Comparison of ENCODE assay signal across 40 mouse cellular contexts in the genomic region with DNA sequence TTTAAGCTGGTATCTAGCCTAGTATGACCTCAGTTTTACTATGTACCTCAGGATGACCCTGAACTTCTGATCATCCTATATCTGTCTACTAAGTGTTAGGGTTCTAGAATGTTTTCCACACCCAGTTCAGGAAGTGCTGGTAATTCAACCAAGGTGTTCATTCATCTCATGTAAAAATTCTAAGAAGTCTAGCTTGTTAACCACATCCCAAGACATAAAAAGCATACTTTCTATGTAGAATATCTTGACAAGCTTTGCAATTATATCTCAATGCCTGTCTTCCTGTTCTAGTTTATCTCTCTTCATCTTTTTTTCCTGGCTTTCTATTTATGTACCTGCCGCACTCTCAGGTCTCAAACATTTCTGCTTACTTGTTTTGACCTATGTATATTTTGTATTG. TPM values are rescaled to one million over a fixed set of nuclear protein-coding genes. Genes with fewer than 3 reads are reported as not detected.
"Had no signal": no experiment of that assay in that cellular context is flagged by ENCODE, and none has a peak within 500 bp of the region (broad histone marks: within the 10 kb centered on the region; RNA-seq: fewer than 3 reads in every experiment).

No protein-coding gene starts in this region.

- ATAC-seq: hindbrain, postnatal 0 days; intestine, embryonic 15.5 days; intestine, postnatal 0 days had no signal

- H3K4me3 ChIP-seq: gastrocnemius, adult 2 months; heart, embryonic 10.5 days; heart, embryonic 12.5 days; hindbrain, embryonic 10.5 days; hindbrain, embryonic 12.5 days; intestine, embryonic 15.5 days; layer of hippocampus, adult 2 months; limb, embryonic 10.5 days; limb, embryonic 12.5 days; liver, embryonic 13.5 days had no signal

- H3K4me2 ChIP-seq: heart, embryonic 12.5 days; hindbrain, embryonic 12.5 days; hindbrain, embryonic 14.5 days; intestine, embryonic 15.5 days; limb, embryonic 12.5 days; liver, embryonic 11.5 days; liver, embryonic 13.5 days had no signal

- H3K27ac ChIP-seq: gastrocnemius, adult 2 months; heart, embryonic 10.5 days; hindbrain, embryonic 10.5 days; hindbrain, embryonic 12.5 days; hindbrain, embryonic 14.5 days; hindbrain, postnatal 0 days; intestine, embryonic 15.5 days; layer of hippocampus, adult 2 months; limb, embryonic 10.5 days; limb, embryonic 12.5 days; liver, embryonic 13.5 days had no signal

- H3K9ac ChIP-seq: heart, embryonic 12.5 days; hindbrain, embryonic 12.5 days; hindbrain, embryonic 14.5 days; intestine, embryonic 15.5 days; limb, embryonic 12.5 days; liver, embryonic 13.5 days had no signal

- DNase-seq: gastrocnemius, adult 2 months; gastrocnemius, postnatal 10 days; gastrocnemius, postnatal 25 days; heart, adult 18-20 months; heart, postnatal 10 days; heart, postnatal 4 days; kidney, adult 18-20 months; kidney, adult 8-10 months; kidney, postnatal 10 days; kidney, postnatal 25 days; kidney, postnatal 4 days; liver; liver, embryonic 13.5 days had no signal

- H3K4me1 ChIP-seq: heart, embryonic 10.5 days; heart, embryonic 12.5 days; hindbrain, embryonic 10.5 days; hindbrain, embryonic 12.5 days; intestine, embryonic 15.5 days; limb, embryonic 10.5 days; limb, embryonic 12.5 days; liver, embryonic 13.5 days had no signal

- H3K36me3 ChIP-seq: heart, embryonic 10.5 days; heart, embryonic 12.5 days; hindbrain, embryonic 10.5 days; hindbrain, embryonic 12.5 days; intestine, embryonic 15.5 days; limb, embryonic 10.5 days; limb, embryonic 12.5 days; liver, embryonic 13.5 days had no signal

- H3K9me3 ChIP-seq: heart, embryonic 10.5 days; heart, embryonic 12.5 days; hindbrain, embryonic 12.5 days; intestine, embryonic 15.5 days; limb, embryonic 10.5 days; liver, embryonic 13.5 days had no signal

- H3K27me3 ChIP-seq: heart, embryonic 12.5 days; hindbrain, embryonic 12.5 days; intestine, embryonic 15.5 days; limb, embryonic 12.5 days; liver, embryonic 13.5 days had no signal

RNA-seq across cellular contexts. Expression of gene Fpr-rs4, which starts 16.8 kb away (rescaled TPM):
- total RNA-seq: gastrocnemius, adult 2 months; gastrocnemius, postnatal 10 days; gastrocnemius, postnatal 25 days; gastrocnemius, postnatal 4 days; granulocyte monocyte progenitor cell, adult 5-6 weeks; heart, adult 18-20 months; heart, adult 8-10 months; heart, postnatal 10 days; heart, postnatal 25 days; heart, postnatal 4 days; hindbrain, postnatal 0 days; layer of hippocampus, adult 2 months; layer of hippocampus, postnatal 10 days; layer of hippocampus, postnatal 25 days; left cerebral cortex, adult 8-10 months; left cerebral cortex, postnatal 10 days; left cerebral cortex, postnatal 36 days had no signal
- polyA plus RNA-seq: frontal cortex, adult 2 months; heart, embryonic 10.5 days; heart, embryonic 12.5 days; heart, embryonic 14.5 days; heart, embryonic 16.5 days; hindbrain, embryonic 10.5 days; hindbrain, embryonic 12.5 days; hindbrain, embryonic 14.5 days; hindbrain, postnatal 0 days; intestine, embryonic 15.5 days; intestine, postnatal 0 days; kidney, embryonic 14.5 days; kidney, embryonic 16.5 days; limb, embryonic 10.5 days; limb, embryonic 12.5 days; limb, embryonic 14.5 days; liver, embryonic 11.5 days; liver, embryonic 13.5 days had no signal

RNA-seq across cellular contexts. Expression of gene Vmn2r124, which starts 44.5 kb away (rescaled TPM):
- total RNA-seq: gastrocnemius, adult 2 months; gastrocnemius, postnatal 10 days; gastrocnemius, postnatal 25 days; gastrocnemius, postnatal 4 days; granulocyte monocyte progenitor cell, adult 5-6 weeks; heart, adult 18-20 months; heart, adult 8-10 months; heart, postnatal 10 days; heart, postnatal 25 days; heart, postnatal 4 days; hindbrain, postnatal 0 days had no signal
- polyA plus RNA-seq: frontal cortex, adult 2 months; heart, embryonic 10.5 days; heart, embryonic 12.5 days; heart, embryonic 14.5 days; heart, embryonic 16.5 days; hindbrain, embryonic 12.5 days; hindbrain, embryonic 14.5 days; hindbrain, postnatal 0 days; intestine, embryonic 15.5 days; intestine, postnatal 0 days; kidney, embryonic 14.5 days; kidney, embryonic 16.5 days; limb, embryonic 10.5 days; limb, embryonic 12.5 days; limb, embryonic 14.5 days; liver, embryonic 11.5 days; liver, embryonic 13.5 days had no signal
